In the genomic region with DNA sequence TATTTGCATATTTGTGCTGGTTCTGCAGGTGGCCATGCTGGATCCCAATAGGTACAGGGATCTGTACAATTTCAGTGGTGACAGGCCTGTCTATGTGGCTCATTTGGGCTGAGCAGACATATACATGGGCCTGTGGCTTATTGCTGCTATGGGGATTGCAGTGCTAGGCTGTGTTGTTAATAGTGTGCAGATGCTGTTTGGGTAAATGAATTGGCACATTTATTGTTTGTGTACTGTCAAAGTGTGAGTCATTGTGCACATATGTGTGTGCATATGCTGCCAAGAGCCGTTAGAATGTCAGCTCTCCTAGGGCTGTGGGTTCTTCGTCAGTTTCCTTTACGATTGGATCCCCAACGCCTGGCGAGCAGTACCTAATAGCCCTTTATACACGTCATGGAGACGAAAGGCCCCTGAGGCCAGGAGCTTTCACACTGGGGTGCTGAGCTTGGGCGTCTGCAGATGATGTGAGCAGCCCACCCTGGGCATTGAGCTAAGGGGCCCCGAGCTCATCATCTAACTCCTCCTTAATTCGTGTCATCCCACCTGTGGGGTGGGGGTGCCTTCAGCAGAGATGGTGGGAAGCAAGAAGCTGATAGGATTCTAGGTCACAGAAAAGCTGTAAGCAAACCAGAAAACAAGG, we compare ENCODE assay signal across 13 mouse cellular contexts. TPM values are rescaled to one million over a fixed set of nuclear protein-coding genes. Genes with fewer than 3 reads are reported as not detected.
DNase-seq lines count a peak whose midpoint lies in the region; ATAC-seq lines count a peak whose summit lies in the region.
"Had no signal": no experiment of that assay in that cellular context is flagged by ENCODE, and none has a peak within 500 bp of the region (broad histone marks: within the 10 kb centered on the region; RNA-seq: fewer than 3 reads in every experiment).

No protein-coding gene starts in this region.

- H3K4me1 ChIP-seq in heart, embryonic 15.5 days (replicated peaks) = peaks cover 26% of the 10 kb centered on the region
- peaks cover 26% of the 10 kb centered on the region for H3K4me1 ChIP-seq in lung, embryonic 16.5 days (replicated peaks; ENCODE audit: control insufficient read depth, insufficient read depth, low read length)
- peaks cover 34% of the 10 kb centered on the region for H3K4me1 ChIP-seq in embryonic facial prominence, embryonic 10.5 days
- H3K4me1 ChIP-seq in stomach, embryonic 14.5 days (ENCODE audit: control insufficient read depth, insufficient read depth, low read length) = peaks cover 30% of the 10 kb centered on the region

- DNase-seq in heart, adult 9 months (ENCODE audit: low spot score in 2 of 2) = no peak
- DNase-seq in lung, postnatal 10 days = no peak
- DNase-seq in embryonic facial prominence, embryonic 10.5 days (ENCODE audit: low spot score) = no peak
- no peak for DNase-seq in yolk sac, embryonic 10.5 days (ENCODE audit: low spot score)
- DNase-seq in kidney, postnatal 25 days = no peak
- DNase-seq: cerebellum, postnatal 25 days; lung, adult 2 months had no signal

- H3K4me3 ChIP-seq in heart, embryonic 15.5 days = no peak overlapping the region
- no peak overlapping the region for H3K4me3 ChIP-seq in lung, embryonic 16.5 days (ENCODE audit: low read length)
- H3K4me3 ChIP-seq in embryonic facial prominence, embryonic 10.5 days = no peak overlapping the region
- H3K4me3 ChIP-seq in stomach, embryonic 14.5 days (ENCODE audit: low read depth, low read length) = no peak overlapping the region
- H3K4me3 ChIP-seq: left cerebral cortex, adult 2 months had no signal

- no peak for ATAC-seq in heart, embryonic 15.5 days (replicated peaks; ENCODE audit: insufficient number of reproducible peaks, insufficient read depth, low FRiP score, low read depth)
- ATAC-seq in lung, embryonic 16.5 days (ENCODE audit: low read depth) = no peak
- no peak for ATAC-seq in stomach, embryonic 14.5 days (ENCODE audit: insufficient number of reproducible peaks, insufficient read depth, low FRiP score, low read depth)

- H3K4me2 ChIP-seq in heart, embryonic 15.5 days = no peak overlapping the region
- H3K4me2 ChIP-seq in lung, embryonic 16.5 days (ENCODE audit: low read depth, low read length) = no peak overlapping the region
- no peak overlapping the region for H3K4me2 ChIP-seq in stomach, embryonic 14.5 days (replicated peaks; ENCODE audit: low read depth, low read length)

- no peak overlapping the region for H3K9ac ChIP-seq in heart, embryonic 15.5 days
- peak overlapping the region; percentile 78 for H3K9ac ChIP-seq in lung, embryonic 16.5 days (ENCODE audit: low read length)
- H3K9ac ChIP-seq in stomach, embryonic 14.5 days (replicated peaks; ENCODE audit: low read depth, low read length) = no peak overlapping the region

- WGBS in heart, embryonic 15.5 days = 78% methylated on average over 10 of the region's 10 CpGs
- WGBS in lung, embryonic 16.5 days = 71% methylated on average over 10 of the region's 10 CpGs
- WGBS in embryonic facial prominence, embryonic 10.5 days = 79% methylated on average over 10 of the region's 10 CpGs
- WGBS in stomach, embryonic 14.5 days = 81% methylated on average over 10 of the region's 10 CpGs

- 0 out of 2 replicates have a peak, but pooled peaks cover 3% of the 10 kb centered on the region for H3K27me3 ChIP-seq in heart, embryonic 15.5 days
- no peaks in the 10 kb centered on the region for H3K27me3 ChIP-seq in lung, embryonic 16.5 days (ENCODE audit: control insufficient read depth, insufficient read depth, low read depth, low read length)
- no peaks in the 10 kb centered on the region for H3K27me3 ChIP-seq in embryonic facial prominence, embryonic 10.5 days (replicated peaks; ENCODE audit: low read depth, poor library complexity, severe bottlenecking)
- no peaks in the 10 kb centered on the region for H3K27me3 ChIP-seq in stomach, embryonic 14.5 days (ENCODE audit: control insufficient read depth, insufficient read depth, low read length)

- H3K9me3 ChIP-seq in heart, embryonic 15.5 days (replicated peaks) = no peaks in the 10 kb centered on the region
- no peaks in the 10 kb centered on the region for H3K9me3 ChIP-seq in lung, embryonic 16.5 days (ENCODE audit: control insufficient read depth, low read length)
- H3K9me3 ChIP-seq in embryonic facial prominence, embryonic 10.5 days = no peaks in the 10 kb centered on the region
- H3K9me3 ChIP-seq in stomach, embryonic 14.5 days (ENCODE audit: control insufficient read depth, low read depth, low read length) = no peaks in the 10 kb centered on the region

- peak overlapping the region; percentile 79; the same call in 1 of the 2 replicates for H3K27ac ChIP-seq in heart, embryonic 15.5 days
- peak overlapping the region; percentile 82; the same call in 1 of the 2 replicates for H3K27ac ChIP-seq in lung, embryonic 16.5 days (ENCODE audit: low read length)
- H3K27ac ChIP-seq in embryonic facial prominence, embryonic 10.5 days (replicated peaks) = 0 out of 2 replicates have a peak overlapping the region, but pooled peaks have one; percentile 78
- H3K27ac ChIP-seq in stomach, embryonic 14.5 days (ENCODE audit: low read length) = peak overlapping the region; percentile 76; the same call in 1 of the 2 replicates
- H3K27ac ChIP-seq: left cerebral cortex, adult 2 months had no signal

- H3K36me3 ChIP-seq in heart, embryonic 15.5 days = no peaks in the 10 kb centered on the region
- no peaks in the 10 kb centered on the region for H3K36me3 ChIP-seq in lung, embryonic 16.5 days (ENCODE audit: control insufficient read depth, insufficient read depth, low read length)
- no peaks in the 10 kb centered on the region for H3K36me3 ChIP-seq in embryonic facial prominence, embryonic 10.5 days (replicated peaks)
- H3K36me3 ChIP-seq in stomach, embryonic 14.5 days (ENCODE audit: control insufficient read depth, insufficient read depth, low read length) = no peaks in the 10 kb centered on the region

RNA-seq across cellular contexts. Expression of gene Arap1, which starts 29.0 kb away (rescaled TPM):
- 23.5 and 38.4 TPM in 2 replicates for polyA plus RNA-seq in heart, embryonic 15.5 days (2015; fragmentation: Nextera tagmentation; extraction: Ambion mirVana)
- 115 and 118 TPM in 2 replicates for polyA plus RNA-seq in lung, embryonic 16.5 days (2015; fragmentation: Nextera tagmentation; extraction: Ambion mirVana)
- polyA plus RNA-seq in embryonic facial prominence, embryonic 10.5 days (2016; fragmentation: Nextera tagmentation; extraction: Ambion mirVana) = 15.4 and 17.4 TPM in 2 replicates
- 119 and 131 TPM in 2 replicates for polyA plus RNA-seq in stomach, embryonic 14.5 days (2014; fragmentation: Nextera tagmentation; extraction: Ambion mirVana)

RNA-seq across cellular contexts. Expression of gene Gm45837, which starts 33.9 kb away (rescaled TPM):
- polyA plus RNA-seq in heart, embryonic 15.5 days (2015; fragmentation: Nextera tagmentation; extraction: Ambion mirVana) = not detected in 2 replicates
- polyA plus RNA-seq in lung, embryonic 16.5 days (2015; fragmentation: Nextera tagmentation; extraction: Ambion mirVana) = 2.4 and 8.8 TPM in 2 replicates
- not detected in 2 replicates for polyA plus RNA-seq in embryonic facial prominence, embryonic 10.5 days (2016; fragmentation: Nextera tagmentation; extraction: Ambion mirVana)
- polyA plus RNA-seq in stomach, embryonic 14.5 days (2014; fragmentation: Nextera tagmentation; extraction: Ambion mirVana) = 0.31 and 8.0 TPM in 2 replicates
- polyA plus RNA-seq: heart, embryonic 11.5 days; urinary bladder, adult 2 months had no signal

RNA-seq across cellular contexts. Expression of gene Pde2a, which starts 44.7 kb away (rescaled TPM):
- 16.3 and 21.9 TPM in 2 replicates for polyA plus RNA-seq in heart, embryonic 15.5 days (2015; fragmentation: Nextera tagmentation; extraction: Ambion mirVana)
- polyA plus RNA-seq in lung, embryonic 16.5 days (2015; fragmentation: Nextera tagmentation; extraction: Ambion mirVana) = 14.8 and 22.5 TPM in 2 replicates
- 21.7 and 22.5 TPM in 2 replicates for polyA plus RNA-seq in embryonic facial prominence, embryonic 10.5 days (2016; fragmentation: Nextera tagmentation; extraction: Ambion mirVana)
- polyA plus RNA-seq in stomach, embryonic 14.5 days (2014; fragmentation: Nextera tagmentation; extraction: Ambion mirVana) = 8.9 and 20.7 TPM in 2 replicates

RNA-seq across cellular contexts. Expression of gene Stard10, which starts 59.9 kb away (rescaled TPM):
- 25.0 and 32.9 TPM in 2 replicates for polyA plus RNA-seq in heart, embryonic 15.5 days (2015; fragmentation: Nextera tagmentation; extraction: Ambion mirVana)
- 43.0 and 46.5 TPM in 2 replicates for polyA plus RNA-seq in lung, embryonic 16.5 days (2015; fragmentation: Nextera tagmentation; extraction: Ambion mirVana)
- 12.3 and 15.4 TPM in 2 replicates for polyA plus RNA-seq in embryonic facial prominence, embryonic 10.5 days (2016; fragmentation: Nextera tagmentation; extraction: Ambion mirVana)
- polyA plus RNA-seq in stomach, embryonic 14.5 days (2014; fragmentation: Nextera tagmentation; extraction: Ambion mirVana) = 123 and 128 TPM in 2 replicates
